Mouse (Mus musculus) frontal cortex, adult (tissue): ENCODE measurements around the gene Xlr5a.
"Not testable (repeated sequence)": the region's sequence is repeated elsewhere in the genome, so short reads cannot be mapped to it uniquely, and the experiment has no call there.

Experiments
- ATAC-seq: cut with Nextera tagmentation; 2 replicates; pipeline ENCODE4 v1.9.2; 2017; ENCODE audit warnings: mild to moderate bottlenecking, moderate library complexity, mixed read lengths; ENCODE audit not compliant: low TSS enrichment

Gene Xlr5a

DNA sequence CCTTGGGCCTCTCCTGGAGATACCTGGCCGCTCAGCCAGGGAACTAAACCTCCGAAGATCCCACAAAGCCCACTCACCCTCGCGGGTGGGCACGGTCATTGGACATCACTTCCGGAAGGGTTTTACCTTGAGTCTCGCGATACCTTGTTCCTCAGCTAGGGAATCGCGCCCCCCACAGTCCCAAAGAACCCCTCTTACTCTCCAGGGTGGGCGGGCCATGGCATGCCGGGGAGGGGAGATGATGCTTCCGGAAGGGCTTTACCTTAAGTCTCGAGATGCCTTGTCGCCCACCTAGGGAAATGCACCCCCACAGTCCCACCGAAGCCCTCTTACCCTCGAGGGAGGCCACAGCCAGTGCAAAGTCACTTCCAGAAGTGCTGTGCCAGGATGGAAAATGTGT, at the start of gene Xlr5a, which contains the start of gene Xlr5c:
Gene Xlr5a (minus strand): TSS at position 101 of the 400 bp plus-strand sequence.
Gene Xlr5c (minus strand): TSS at position 101 of the 400 bp plus-strand sequence.
- ATAC-seq = not testable (repeated sequence)

DNA sequence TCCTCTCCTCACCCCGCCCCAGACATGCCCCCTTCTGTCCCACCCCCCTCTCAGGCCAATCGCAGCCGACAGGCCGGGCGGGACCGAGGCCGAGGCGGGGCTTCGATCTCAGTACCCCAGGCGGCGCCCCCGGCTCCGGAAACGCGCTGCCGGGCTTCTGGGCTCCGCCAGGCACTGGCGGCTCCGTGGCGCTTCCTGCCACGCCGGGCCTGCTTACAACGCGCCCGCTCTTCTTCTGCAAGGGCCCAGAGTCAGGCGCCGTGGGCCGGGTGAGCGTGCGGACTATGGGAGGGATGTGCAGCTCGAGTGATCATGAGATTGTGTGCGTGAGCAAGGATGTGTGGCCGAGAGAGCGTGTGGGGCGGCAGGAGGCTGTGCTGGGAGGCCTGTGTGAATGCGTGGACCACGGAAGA, 49.7 kb upstream of the Xlr5a start, which contains the start of gene Zfp275:
Gene Zfp275 (plus strand): TSS at position 139 of the 413 bp plus-strand sequence.
- peak; percentile 87 for ATAC-seq

DNA sequence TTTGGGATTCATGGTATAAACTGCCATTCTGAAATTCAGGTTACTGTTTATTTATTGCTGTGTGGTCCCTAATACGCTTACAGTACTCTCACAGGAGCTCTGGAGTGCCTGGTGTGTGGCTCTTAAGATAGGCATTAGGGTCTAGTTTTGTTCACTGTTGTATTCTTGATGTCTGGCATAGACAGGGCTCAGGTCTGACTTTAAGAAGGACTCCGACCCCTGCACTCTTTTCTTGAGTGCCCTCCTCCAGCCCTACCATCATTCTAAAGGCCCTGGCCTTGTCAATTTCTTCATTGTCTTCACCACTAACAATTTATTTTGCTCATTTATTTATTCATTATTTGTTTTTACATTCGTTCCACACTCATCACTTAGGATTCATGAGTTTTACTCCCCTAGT, 49.3 kb upstream of the Xlr5a start:
- no peak for ATAC-seq

DNA sequence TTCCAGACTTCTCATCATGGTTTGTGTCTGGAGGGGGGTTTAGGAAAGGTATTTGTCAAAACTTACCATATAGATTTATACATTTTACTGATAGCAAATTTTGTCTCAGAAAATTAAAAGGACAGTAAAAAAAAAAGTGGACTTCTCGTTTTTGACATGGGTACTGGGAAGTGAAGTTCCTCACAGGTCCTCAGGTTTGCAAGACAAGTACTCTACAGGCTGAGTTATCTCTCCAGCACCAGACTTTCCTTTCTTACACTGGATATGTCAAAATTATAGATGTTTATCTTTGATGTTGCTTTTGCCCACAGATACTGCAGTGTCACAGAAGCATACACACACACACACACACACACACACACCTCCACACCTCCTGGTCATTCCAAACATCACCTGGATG, 48.7 kb upstream of the Xlr5a start:
- no peak for ATAC-seq

DNA sequence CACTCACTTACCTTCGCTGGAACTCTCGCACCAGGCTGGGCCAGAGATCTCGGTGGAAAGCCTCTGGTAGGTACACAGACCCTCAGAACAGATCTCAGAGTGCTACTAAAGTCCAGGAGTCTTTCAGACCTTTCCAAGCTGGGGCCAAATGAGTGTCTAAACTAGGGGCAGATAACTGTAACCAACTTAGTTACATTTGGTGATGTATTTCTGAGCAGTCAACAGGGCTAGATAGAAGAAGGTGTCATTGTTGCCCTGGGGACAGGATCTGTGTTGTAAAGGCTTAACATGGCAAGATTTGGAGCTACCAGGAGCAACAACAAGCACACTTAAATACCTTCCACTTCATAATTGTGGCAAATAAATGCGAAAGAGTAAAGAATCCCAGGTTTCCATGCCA, 44.0 kb upstream of the Xlr5a start, which contains the start of gene Gm45015:
Gene Gm45015 (minus strand): TSS at position 101 of the 400 bp plus-strand sequence.
- ATAC-seq = no peak

DNA sequence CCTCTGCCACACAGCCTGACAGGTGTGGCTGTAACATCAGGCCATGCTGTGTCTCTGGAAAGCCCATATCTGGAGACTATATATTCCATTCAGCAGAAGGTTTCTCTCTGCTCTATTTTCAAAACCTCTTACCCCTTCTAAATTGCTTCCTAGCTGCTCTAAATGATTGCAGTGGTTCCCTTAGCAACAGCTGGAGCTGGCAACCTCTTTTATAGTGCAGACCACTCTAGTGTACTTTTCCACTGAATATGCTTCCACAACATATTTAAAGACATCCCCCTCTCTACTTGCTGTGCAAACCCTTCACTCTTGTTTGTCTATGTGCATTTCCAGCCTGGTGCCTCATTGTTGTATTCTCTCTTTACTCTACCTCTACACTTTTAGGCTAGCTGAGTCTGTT, 40.8 kb upstream of the Xlr5a start:
- no peak for ATAC-seq

DNA sequence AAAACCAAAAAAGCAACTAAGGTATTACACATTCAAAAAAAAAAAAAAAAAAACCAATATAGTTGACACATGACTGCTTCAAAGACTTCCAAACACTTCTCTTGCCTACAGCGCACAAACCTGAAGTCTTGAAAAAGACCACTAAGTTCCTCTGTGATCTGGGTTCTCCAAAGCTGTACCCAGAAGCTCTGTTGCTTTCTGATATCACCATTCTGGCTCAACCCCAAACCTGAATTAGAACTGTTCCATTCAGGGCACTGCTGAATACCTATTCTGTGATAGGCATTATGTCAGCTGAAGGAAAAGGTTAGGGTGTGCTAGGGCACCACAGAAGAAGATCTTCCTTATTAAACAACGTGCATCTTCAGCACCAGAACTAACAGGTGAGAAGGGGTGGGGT, 34.4 kb upstream of the Xlr5a start:
- ATAC-seq = no peak

DNA sequence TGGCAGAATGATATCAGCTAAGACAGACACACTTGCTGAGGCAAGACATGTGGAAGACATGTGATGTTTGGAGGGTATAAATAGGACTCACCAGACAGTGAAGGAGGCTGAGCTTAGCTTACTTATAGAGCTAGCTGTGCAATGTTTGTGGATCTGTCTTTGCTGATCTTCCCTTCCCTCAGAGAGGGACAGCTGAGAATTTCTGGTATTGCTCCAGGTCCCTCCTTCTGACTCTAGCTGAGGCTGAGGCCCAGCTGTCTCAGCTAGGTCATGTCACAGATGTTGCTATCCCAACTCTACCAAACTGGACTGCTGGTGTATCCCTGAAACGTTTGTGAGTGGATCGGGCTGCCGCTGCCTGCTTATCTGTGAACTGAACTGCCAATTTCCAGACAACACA, 28.3 kb upstream of the Xlr5a start:
- ATAC-seq = no peak

DNA sequence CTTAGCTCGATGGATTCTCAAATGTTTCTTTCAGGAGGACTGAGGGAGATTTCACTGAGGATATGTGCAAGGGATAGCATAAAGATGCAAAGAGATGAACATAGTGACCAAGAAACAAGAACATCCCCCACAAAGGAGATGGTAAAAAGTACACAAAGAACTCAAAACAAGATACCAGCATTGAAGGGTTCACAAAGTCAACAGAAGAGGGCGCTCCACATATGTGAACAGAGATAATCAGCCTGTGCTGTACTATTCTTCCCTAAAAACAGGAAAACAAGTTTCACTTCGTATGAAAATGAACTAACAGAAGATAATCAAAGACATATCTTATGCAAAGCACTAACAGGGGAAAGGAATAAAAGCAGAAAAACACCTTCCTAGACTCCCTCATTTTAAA, 19.7 kb upstream of the Xlr5a start:
- ATAC-seq = peak; percentile 64; the same call in 1 of the 2 replicates

DNA sequence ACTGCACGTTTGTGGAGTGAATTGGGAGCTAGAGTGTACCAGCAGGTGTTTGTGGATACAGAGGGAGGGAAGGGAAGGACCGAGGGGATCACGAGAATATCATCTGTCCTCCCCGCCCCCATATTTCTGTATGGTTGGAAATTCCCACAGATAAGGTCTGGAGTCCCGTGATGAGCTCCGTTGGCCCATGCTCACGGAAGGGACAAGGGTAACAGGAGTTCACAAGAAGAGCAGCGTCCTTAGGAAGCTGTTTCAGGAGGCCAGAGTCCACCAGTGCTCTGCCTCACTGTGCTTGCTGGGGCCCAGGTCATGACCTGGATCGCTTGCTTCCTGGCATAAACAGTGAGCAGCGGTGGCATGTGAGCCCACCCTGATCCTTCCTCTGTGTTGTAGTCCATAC, 3.0 kb upstream of the Xlr5a start:
- ATAC-seq = not testable (repeated sequence)

DNA sequence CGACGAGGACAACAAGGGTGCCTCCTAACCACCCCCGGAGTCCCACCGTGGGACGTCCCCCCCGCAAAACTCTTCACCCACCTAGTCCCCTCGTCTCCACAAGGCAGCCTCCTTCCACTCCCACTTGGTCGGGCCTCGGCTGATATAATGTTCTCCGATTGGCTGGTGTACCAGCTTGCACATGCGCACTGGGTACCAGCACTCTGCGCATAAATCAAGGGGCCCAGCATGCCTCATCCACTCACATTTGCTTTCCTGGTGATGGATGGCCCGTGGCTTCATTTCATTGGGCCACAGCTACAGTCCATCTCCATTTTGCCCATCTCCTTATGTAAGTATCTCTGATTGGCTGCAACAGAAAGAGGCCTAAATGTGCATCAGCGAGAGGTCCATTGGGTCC, 27.5 kb downstream of the Xlr5a start, which contains the start of gene Xlr3c:
Gene Xlr3c (minus strand): TSS at position 121 of the 400 bp plus-strand sequence.
- not testable (repeated sequence) for ATAC-seq

DNA sequence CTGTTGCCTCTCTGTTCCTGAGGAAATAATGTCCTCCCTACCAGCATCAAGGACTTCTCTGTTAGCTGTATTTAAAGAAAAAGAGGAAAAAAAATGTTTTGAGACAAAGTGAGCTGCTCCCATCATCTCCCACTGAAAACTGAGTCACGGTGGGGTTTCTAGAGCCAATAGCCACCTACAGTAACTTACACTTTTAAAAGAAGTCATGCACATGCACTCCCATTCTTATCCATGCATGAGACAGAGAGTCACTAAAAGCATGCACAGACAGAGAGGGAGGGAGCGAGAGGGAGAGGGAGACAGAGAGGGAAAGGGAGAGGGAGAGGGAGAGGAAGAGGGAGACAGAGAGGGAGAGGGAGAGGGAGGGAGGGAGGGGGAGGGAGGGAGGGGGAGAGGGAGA, 30.3 kb downstream of the Xlr5a start:
- peak; percentile 79 for ATAC-seq

DNA sequence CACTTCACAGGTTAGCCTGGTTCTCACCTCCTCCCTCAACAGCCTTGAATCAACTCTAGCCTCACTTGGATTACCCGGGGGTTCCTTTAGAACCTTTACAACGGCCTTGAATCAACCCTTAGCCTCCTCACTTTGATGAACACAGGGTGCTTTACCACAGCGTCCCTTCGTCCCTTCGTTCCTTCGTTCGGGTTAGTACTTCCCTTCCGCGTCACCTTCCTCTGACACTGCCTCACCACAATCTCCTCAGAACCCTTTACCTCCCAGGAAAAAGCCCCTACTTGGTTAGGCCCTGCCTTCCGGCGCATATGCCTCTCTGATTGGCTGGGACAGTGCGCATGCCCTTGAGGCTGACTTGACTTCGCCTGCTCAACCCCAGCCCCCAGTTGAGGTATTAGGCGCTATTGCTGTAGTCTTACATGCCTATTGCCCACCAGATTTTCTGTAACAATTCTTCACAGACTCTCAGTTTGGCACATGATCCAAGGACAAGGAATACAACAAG, 49.9 kb downstream of the Xlr5a start, which contains the start of gene Xlr4c:
Gene Xlr4c (minus strand): TSS at position 310 of the 505 bp plus-strand sequence.
- not testable (repeated sequence) for ATAC-seq

DNA sequence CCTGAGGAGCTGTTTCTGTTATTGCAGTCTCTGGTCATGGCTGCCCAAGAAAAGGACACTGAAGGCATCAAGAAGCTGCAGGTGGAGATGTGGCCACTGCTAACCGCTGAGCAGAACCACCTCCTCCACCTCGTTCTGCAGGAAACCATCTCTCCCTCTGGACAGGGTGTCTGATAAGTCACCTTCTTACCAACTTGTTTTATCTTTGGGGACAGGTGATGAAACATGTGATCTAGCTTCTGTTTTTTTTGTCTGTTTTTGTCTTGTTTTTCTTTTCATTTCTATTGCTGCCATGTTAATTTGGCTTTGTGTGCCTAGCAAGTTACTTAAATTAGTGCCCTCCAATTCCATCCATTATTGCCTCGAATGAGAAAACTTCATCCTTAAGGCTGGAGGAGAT, 63.5 kb downstream of the Xlr5a start:
- ATAC-seq = no peak

DNA sequence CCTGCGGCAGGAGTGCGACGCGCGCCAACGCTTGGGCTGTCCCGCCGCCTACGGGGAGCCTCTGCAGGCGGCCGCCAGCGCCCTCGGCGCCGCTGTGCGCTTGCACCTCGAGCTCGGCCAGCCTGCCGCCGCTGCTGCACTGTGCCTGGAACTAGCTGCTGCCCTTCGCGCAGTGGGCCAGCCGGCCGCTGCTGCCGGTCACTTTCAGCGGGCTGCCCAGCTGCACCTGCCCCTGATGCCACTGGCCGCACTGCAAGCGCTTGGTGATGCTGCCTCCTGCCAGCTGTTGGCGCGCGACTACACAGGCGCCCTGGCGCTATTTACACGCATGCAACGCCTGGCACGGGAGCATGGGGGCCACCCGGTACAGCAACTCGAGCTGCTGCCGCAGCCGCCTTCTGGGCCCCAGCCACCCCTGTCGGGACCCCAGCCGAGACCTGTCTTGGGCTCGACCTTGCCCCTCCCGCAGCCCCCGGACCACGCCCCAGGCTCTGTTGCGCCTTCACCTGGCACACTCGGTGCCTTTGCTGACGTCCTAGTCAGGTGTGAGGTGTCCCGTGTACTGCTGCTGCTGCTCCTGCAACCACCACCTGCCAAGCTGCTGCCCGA, 64.1 kb downstream of the Xlr5a start:
- peak; percentile 53 for ATAC-seq

DNA sequence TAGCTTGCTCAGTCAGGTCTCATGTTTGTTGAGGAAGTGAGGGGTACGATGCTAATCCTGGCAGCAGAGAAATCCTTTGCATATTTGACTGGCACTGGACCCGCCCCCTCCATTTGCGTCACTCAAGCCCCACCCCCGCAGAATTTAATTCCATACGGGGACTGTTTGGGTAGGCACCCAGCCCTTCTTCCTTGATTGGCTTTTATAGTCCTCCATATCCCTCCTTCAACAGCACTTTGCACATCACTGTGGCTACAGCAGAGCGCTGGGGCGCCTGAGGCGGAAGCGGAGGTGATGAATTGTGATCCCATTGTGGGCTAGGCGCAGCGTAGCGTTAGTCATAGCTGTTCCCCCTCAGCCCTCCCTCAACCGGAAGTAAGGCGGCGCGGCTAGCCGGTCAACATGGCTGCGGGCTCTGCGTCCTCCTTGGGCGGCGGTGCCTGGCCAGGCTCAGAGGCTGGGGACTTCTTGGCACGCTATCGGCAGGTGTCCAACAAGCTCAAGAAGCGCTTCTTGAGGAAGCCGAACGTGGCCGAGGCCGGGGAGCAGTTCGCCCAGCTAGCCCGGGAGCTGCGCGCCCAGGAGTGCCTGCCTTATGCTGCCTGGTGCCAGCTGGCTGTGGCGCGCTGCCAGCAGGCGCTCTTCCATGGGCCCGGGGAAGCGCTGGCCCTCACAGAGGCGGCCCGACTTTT, 64.7 kb downstream of the Xlr5a start, which contains the start of gene F8a:
Gene F8a (plus strand): TSS at position 378 of the 692 bp plus-strand sequence.
- ATAC-seq = peak; percentile 95

DNA sequence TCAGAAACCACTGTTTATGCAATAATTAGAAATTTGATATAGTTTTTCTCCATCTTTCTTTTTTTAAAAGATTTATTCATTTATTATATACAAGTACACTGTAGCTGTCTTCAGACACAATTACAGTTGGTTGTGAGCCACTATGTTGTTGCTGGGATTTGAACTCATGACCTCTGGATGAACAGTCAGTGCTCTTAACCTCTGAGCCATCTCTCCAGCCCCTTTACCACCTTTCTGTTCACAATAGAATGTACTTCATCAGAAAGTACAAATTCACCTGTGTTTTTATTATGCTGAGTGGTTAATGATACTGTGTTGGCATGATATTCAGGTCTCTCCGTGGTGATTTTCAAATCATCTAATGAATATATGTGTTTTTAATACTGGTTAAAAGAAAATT, 67.4 kb downstream of the Xlr5a start:
- ATAC-seq = no peak

DNA sequence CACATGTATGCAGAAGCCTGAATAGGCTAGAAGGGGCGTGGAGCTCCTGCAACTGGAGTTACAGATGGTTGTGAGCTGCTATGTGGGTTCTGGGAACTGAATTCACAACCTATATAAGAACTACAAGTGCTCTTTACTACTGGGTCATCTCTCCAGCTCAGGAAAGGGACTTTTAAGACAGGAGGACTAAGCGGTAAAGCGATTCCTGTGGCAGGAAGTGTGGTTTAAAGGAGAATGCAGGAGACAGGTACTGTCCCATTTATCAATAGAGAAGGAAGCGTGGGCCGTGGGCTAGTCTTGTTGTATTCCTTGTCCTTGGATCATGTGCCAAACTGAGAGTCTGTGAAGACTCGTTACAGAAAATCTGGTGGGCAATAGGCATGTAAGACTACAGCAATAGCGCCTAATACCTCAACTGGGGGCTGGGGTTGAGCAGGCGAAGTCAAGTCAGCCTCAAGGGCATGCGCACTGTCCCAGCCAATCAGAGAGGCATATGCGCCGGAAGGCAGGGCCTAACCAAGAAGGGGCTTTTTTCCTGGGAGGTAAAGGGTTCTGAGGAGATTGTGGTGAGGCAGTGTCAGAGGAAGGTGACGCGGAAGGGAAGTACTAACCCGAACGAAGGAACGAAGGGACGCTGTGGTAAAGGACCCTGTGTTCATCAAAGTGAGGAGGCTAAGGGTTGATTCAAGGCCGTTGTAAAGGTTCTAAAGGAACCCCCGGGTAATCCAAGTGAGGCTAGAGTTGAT, 78.8 kb downstream of the Xlr5a start, which contains the start of gene Xlr4b:
Gene Xlr4b (plus strand): TSS at position 515 of the 746 bp plus-strand sequence.
- not testable (repeated sequence) for ATAC-seq

DNA sequence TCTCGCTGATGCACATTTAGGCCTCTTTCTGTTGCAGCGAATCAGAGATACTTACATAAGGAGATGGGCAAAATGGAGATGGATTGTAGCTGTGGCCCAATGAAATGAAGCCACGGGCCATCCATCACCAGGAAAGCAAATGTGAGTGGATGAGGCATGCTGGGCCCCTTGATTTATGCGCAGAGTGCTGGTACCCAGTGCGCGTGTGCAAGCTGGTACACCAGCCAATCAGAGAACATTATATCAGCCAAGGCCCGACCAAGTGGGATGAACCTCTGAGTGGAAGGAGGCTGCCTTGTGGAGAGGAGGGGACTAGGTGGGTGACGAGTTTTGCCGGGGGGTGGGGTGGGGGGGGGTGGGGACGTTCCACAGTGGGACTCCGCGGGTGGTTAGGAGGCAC, 100.8 kb downstream of the Xlr5a start, which contains the start of gene Xlr3b:
Gene Xlr3b (plus strand): TSS at position 274 of the 400 bp plus-strand sequence.
- ATAC-seq = not testable (repeated sequence)

DNA sequence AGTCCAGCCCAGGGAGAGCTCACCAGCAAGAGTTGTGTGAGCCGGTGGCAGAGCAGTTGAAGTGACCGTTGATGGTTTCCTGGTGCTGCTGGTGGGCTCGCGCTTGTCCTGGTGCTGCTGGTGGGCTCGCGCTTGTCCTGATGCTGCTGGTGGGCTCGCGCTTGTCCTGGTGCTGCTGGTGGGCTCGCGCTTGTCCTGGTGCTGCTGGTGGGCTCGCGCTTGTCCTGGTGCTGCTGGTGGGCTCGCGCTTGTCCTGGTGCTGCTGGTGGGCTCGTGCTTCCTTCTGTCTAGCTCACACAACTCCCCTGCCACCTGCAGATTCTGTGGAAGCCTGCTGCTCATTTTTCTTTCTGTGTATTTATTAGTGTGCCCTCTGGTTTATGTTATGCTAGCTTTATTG, 115.9 kb downstream of the Xlr5a start, which contains the start of gene Spin2d:
Gene Spin2d (minus strand): TSS at position 101 of the 400 bp plus-strand sequence.
- ATAC-seq = not testable (repeated sequence)

DNA sequence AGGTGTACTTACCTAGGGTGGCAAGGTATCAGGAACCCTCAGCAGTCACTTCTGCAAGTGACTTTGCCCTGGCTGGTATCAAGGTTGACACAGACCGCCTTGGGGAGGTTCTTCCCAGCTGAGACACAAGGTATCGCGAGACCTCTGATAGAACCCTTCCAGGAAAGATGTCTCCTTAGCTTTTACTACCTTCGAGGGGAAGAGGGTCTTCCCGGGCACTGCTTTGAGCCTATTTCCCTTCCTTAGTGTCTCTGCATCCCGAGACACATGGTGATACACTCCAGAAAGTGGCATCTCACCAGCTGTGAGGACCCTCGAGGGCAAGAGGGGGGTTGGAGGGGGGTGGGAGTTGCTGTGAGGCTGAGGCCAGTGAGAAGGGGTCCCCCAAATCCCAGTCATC, 143.4 kb downstream of the Xlr5a start, which contains the start of gene DXBay18:
Gene DXBay18 (minus strand): TSS at position 101 of the 400 bp plus-strand sequence.
- ATAC-seq = not testable (repeated sequence)
